In genomic region chr7:100279803-100280202, GRCm38 (mm10) we compare ENCODE assay signal across 9 mouse cellular contexts. TPM values are rescaled to one million over a fixed set of nuclear protein-coding genes. Genes with fewer than 3 reads are reported as not detected.
DNase-seq lines count a peak whose midpoint lies in the region; ATAC-seq lines count a peak whose summit lies in the region.
"Had no signal": no experiment of that assay in that cellular context is flagged by ENCODE, and none has a peak within 500 bp of the region (broad histone marks: within the 10 kb centered on the region; RNA-seq: fewer than 3 reads in every experiment).

No protein-coding gene starts in this region.

- H3K27ac ChIP-seq in kidney, embryonic 14.5 days (ENCODE audit: low read depth, low read length): no peak overlapping the region

- DNase-seq in kidney, adult 8-10 months: peak; percentile 13 to 37
- DNase-seq in B cell, adult 2 months: peak; percentile 45 to 50
- DNase-seq in ES-CJ7 (ENCODE audit: low read depth, low spot score): peak; percentile 57
- peak; percentile 48 to 56 for DNase-seq in kidney, postnatal 4 days
- DNase-seq in skeletal muscle tissue, adult 2 months (ENCODE audit: low read depth, low spot score): peak; percentile 31
- DNase-seq in right cerebral cortex, postnatal 25 days: no peak

- no peak overlapping the region for H3K4me2 ChIP-seq in kidney, embryonic 14.5 days (replicated peaks; ENCODE audit: low read depth, low read length)

- no peaks in the 10 kb centered on the region for H3K9me3 ChIP-seq in kidney, embryonic 14.5 days (ENCODE audit: control insufficient read depth, low read length)

- no peak overlapping the region for H3K4me3 ChIP-seq in kidney, embryonic 14.5 days (ENCODE audit: low read length)
- H3K4me3 ChIP-seq: erythroblast, embryonic 14.5 days had no signal

- no peaks in the 10 kb centered on the region for H3K36me3 ChIP-seq in kidney, embryonic 14.5 days (ENCODE audit: control insufficient read depth, insufficient read depth, low read length)

- H3K4me1 ChIP-seq in kidney, embryonic 14.5 days (ENCODE audit: control insufficient read depth, insufficient read depth, low read length): no peaks in the 10 kb centered on the region

- 0% methylated on average over 1 of the region's 1 CpGs for WGBS in kidney, embryonic 14.5 days

- H3K9ac ChIP-seq in kidney, embryonic 14.5 days (ENCODE audit: low read depth, low read length): no peak overlapping the region

- H3K27me3 ChIP-seq in kidney, embryonic 14.5 days (ENCODE audit: control insufficient read depth, insufficient read depth, low read length): peaks cover 8% of the 10 kb centered on the region

- no peak for ATAC-seq in kidney, embryonic 14.5 days (ENCODE audit: low FRiP score, low TSS enrichment)
- peak; percentile 63; the same call in 1 of the 2 replicates for ATAC-seq in common myeloid progenitor, adult 5-6 weeks (replicated peaks; ENCODE audit: low read depth, poor library complexity, severe bottlenecking)

RNA-seq across cellular contexts. Expression of gene P4ha3, which starts 5.5 kb away (rescaled TPM):
- 7.3 and 8.6 TPM in 2 replicates for polyA plus RNA-seq in kidney, embryonic 14.5 days (2014; fragmentation: Nextera tagmentation; extraction: Ambion mirVana)
- total RNA-seq in common myeloid progenitor, adult 5-6 weeks (2017): not detected in 2 replicates
- polyA plus RNA-seq: erythroblast, embryonic 14.5 days had no signal

RNA-seq across cellular contexts. Expression of gene Pgm2l1, which starts 52.6 kb away (rescaled TPM):
- 5.5 and 5.9 TPM in 2 replicates for polyA plus RNA-seq in kidney, embryonic 14.5 days (2014; fragmentation: Nextera tagmentation; extraction: Ambion mirVana)
- total RNA-seq in common myeloid progenitor, adult 5-6 weeks (2017): 14.5 and 20.1 TPM in 2 replicates
